Mouse (Mus musculus): ENCODE data around the gene Mrgprf.

- TF ChIP-seq MAFK (IDR thresholded peaks at IDR 0.05; ENCODE audit: borderline replicate concordance, low read depth, low read length) (no peak), POLR2A (IDR thresholded peaks at IDR 0.05; ENCODE audit: control insufficient read depth in 1 of 2, insufficient read depth in 1 of 2, low read depth in 1 of 2, low read length in 2 of 2, poor library complexity in 1 of 2) (no peak), KAT2A (conservative IDR thresholded peaks at IDR 0.05; ENCODE audit: low read depth, low read length) (no peak), GATA1 (IDR thresholded peaks at IDR 0.05; ENCODE audit: low read depth, low read length) (no peak), EP300 (IDR thresholded peaks at IDR 0.05; ENCODE audit: low read depth in 1 of 2, low read length in 2 of 2) (no peak)
Measured at GRCm38 (mm10) chr7:145287410-145287809, 13.2 kb upstream of the Mrgprf start.
